Mouse (Mus musculus): ENCODE measurements at regions not wholly inside any gene's neighbourhood (a gene's known extent, or its start where the extent isn't known, plus 50 kb on each side); places are given as distances from the start of the nearest gene placed in this dataset.

DNA sequence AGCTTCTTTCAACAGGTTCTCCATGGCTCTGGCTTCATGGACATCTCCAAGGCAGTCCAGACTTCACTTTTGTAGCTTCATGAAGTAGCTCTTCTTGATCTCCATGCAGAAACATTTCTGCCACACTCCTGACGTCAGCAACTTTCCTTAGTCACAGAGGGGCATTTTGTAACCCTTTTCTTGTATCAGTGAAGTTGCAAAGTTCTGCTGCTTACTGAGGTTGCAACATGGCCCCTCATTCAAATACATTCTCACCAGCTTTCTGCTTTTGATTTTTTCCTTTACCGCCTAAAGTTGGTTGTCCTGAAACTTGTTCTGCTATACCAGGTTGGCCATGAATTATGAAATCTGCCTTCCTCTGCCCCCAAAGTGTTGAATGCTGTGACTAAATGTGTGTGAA lies 389.4 kb upstream of the Mef2c start:
- no peaks in the 10 kb centered on the region for H3K27me3 ChIP-seq
- H3K4me3 ChIP-seq (replicated peaks): no peak overlapping the region
- no peaks in the 10 kb centered on the region for H3K9me3 ChIP-seq
- H3K27ac ChIP-seq: no peak overlapping the region
- H3K36me3 ChIP-seq: no peaks in the 10 kb centered on the region
- no peak overlapping the region for H3K4me2 ChIP-seq (replicated peaks)
- H3K4me1 ChIP-seq (replicated peaks): peaks cover 6% of the 10 kb centered on the region; the same call in 1 of the 2 replicates
- ATAC-seq: no peak
- 88% methylated on average over 2 of the region's 2 CpGs for WGBS
- no peak overlapping the region for H3K9ac ChIP-seq (replicated peaks)

DNA sequence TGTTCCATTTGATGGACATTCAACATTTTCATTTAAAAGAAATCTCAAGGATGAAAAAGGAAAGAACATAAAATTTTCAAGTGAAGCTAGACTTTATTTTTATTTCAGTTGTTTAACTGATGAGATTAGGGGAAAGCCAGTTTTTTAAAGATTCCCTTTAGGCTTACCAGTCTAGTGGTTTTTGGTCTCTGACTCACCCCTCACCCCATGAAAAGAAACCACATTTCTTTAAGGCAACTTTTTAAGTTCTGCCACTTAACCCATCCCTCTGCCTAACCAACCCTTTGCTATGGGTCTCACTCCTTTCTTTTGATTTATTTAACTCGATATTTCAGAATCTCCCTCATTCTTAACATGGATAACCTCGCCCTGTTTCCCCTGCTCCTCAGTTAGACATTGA lies 388.1 kb upstream of the Mef2c start:
- Histone ChIP-seq H3K4me3 (replicated peaks) (no peak overlapping the region), H3K27me3 (no peaks in the 10 kb centered on the region), H3K36me3 (no peaks in the 10 kb centered on the region), H3K4me2 (replicated peaks) (no peak overlapping the region), H3K27ac (no peak overlapping the region), H3K9me3 (no peaks in the 10 kb centered on the region), H3K4me1 (replicated peaks) (peaks cover 10% of the 10 kb centered on the region), H3K9ac (replicated peaks) (no peak overlapping the region)
- WGBS: 83% methylated on average over 2 of the region's 2 CpGs
- ATAC-seq: no peak

DNA sequence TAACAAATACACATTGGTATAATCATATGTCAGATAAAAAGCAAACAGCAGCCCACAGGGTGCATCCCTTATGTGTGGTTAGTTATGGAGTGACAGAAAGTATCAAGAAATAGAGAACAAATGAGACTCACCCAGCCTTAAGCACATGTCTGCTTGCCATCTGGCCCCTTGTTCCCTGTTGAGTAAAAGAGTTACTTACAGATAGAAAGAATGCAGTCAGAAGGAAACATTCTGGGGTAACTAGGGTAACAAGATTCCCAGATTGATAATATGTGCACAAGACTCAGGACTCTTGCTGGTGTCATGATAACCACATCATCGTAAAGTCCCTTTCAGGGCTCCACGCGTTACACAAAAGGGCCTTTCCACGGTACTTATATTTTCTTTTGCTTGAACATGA lies 383.5 kb upstream of the Mef2c start:
- no peak for ATAC-seq
- Histone ChIP-seq H3K36me3 (no peaks in the 10 kb centered on the region), H3K9ac (replicated peaks) (no peak overlapping the region), H3K4me2 (replicated peaks) (no peak overlapping the region), H3K27me3 (peaks cover 5% of the 10 kb centered on the region; the same call in 1 of the 2 replicates), H3K4me1 (replicated peaks) (peaks cover 4% of the 10 kb centered on the region; the same call in 1 of the 2 replicates), H3K4me3 (replicated peaks) (no peak overlapping the region), H3K27ac (no peak overlapping the region), H3K9me3 (no peaks in the 10 kb centered on the region)
- 40% methylated on average over 4 of the region's 4 CpGs for WGBS

DNA sequence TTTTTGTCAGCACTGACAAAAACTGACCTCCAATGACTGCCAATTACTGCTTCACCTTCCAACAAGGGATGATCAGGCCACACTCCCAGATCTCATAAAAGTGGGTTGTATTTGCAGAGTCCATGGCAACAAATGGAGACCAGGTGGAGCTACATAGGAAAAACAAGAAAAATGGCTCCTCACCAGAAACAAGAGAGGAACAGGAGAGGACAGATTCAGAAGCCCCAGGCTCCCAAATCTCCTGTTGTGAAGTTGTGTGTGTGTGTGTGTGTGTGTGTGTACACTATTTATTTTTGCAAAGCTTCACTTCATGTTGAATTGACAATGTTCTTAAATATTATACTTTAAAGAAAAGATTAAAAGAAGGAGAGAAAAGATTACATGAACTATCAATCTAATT lies 380.2 kb upstream of the Mef2c start:
- H3K36me3 ChIP-seq: no peaks in the 10 kb centered on the region
- peaks cover 4% of the 10 kb centered on the region; the same call in 1 of the 2 replicates for H3K4me1 ChIP-seq (replicated peaks)
- ATAC-seq: no peak
- H3K27ac ChIP-seq: no peak overlapping the region
- no peaks in the 10 kb centered on the region for H3K9me3 ChIP-seq
- no peak overlapping the region for H3K4me3 ChIP-seq (replicated peaks)
- peaks cover 11% of the 10 kb centered on the region; the same call in 1 of the 2 replicates for H3K27me3 ChIP-seq
- H3K4me2 ChIP-seq (replicated peaks): no peak overlapping the region
- H3K9ac ChIP-seq (replicated peaks): no peak overlapping the region

DNA sequence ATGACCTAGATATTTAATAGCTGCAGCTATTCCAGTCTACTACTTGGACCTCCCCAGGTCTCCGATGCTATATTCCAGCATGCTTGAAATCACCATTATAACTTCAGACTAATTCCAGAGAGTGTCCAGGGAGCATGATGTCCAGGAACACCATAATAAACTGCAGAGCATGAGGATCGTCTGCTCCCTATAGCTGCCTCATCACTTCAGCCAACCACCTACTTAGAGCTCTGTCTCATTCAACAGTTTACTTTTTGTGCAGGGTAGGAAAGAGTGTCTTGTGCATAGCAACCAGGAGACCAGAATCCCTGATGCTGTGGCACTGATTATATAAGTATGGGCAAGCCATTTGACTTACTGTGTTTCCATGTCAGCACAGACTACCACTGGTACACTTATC lies 379.2 kb upstream of the Mef2c start:
- peaks cover 11% of the 10 kb centered on the region; the same call in 1 of the 2 replicates for H3K27me3 ChIP-seq
- 90% methylated on average over 2 of the region's 2 CpGs for WGBS
- no peak overlapping the region for H3K9ac ChIP-seq (replicated peaks)
- ATAC-seq: no peak
- H3K36me3 ChIP-seq: no peaks in the 10 kb centered on the region
- no peak overlapping the region for H3K27ac ChIP-seq
- H3K4me2 ChIP-seq (replicated peaks): no peak overlapping the region
- no peaks in the 10 kb centered on the region for H3K9me3 ChIP-seq
- H3K4me3 ChIP-seq (replicated peaks): no peak overlapping the region
- H3K4me1 ChIP-seq (replicated peaks): peaks cover 4% of the 10 kb centered on the region; the same call in 1 of the 2 replicates

DNA sequence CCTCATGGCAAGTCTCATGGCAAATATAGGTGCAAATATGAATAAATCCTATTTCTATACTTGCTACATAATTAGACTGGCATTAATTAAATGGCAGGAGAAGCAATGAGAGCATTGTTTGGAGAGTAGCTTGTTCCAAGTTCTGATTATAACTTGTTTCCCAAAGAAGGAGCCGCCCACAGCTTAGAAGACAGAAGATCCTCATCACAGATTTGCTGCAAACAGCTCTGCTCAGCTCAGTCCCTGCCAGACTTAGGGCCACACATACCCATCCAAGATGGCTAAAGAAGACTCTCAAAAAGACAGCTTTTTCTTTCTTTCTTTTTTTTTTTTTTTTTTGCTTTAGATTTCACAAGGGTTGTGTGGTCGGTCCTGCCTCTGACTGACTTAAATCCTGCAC lies 377.4 kb upstream of the Mef2c start:
- H3K4me2 ChIP-seq (replicated peaks): no peak overlapping the region
- no peak overlapping the region for H3K4me3 ChIP-seq (replicated peaks)
- no peak for ATAC-seq
- H3K9me3 ChIP-seq: no peaks in the 10 kb centered on the region
- peaks cover 11% of the 10 kb centered on the region; the same call in 1 of the 2 replicates for H3K27me3 ChIP-seq
- peaks cover 5% of the 10 kb centered on the region for H3K4me1 ChIP-seq (replicated peaks)
- no peaks in the 10 kb centered on the region for H3K36me3 ChIP-seq
- WGBS: 91% methylated on average over 2 of the region's 2 CpGs
- no peak overlapping the region for H3K9ac ChIP-seq (replicated peaks)
- no peak overlapping the region for H3K27ac ChIP-seq

DNA sequence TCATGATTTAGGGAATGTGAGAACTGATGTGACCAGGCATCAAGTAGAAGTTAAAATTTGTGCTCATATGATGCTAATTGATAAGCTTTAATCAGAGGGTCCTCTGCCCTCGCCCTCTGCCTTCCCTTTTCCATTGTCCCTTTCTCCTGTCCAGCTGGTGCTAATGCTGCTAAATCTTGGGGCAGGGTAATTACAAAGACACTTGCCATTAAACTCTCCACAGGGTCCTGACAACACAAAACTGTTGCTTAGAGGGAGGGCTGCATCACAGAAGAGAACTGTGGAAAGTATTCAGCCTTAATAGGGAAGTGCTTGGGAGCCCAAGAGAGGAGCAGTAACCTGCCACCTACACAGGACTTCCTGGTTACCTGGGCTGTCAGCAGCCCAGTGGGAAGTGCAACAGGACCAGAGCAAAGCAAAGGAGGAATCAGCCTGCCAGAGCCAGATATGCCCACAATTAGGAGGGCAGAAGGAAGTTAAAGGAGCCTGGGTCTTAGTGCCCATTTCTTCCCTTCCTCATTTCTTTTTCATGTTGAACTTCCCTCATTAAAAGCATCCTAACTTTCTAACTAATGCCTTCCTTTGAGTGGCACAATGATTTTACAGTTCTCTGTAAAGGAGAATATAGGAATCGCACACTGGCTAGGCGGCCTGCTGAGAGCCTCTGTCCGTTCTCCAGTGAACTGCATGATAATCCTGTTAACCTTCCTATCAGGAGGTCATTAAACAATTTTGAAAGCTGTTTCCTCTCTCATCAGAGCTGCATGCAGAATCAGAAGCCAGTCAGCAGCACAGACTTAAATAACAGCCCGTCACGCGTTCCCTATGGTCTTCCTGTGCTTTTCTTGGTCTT lies 372.5 kb upstream of the Mef2c start:
- no peaks in the 10 kb centered on the region for H3K9me3 ChIP-seq
- no peak overlapping the region for H3K27ac ChIP-seq
- peaks cover 11% of the 10 kb centered on the region for H3K4me1 ChIP-seq (replicated peaks)
- peaks cover 15% of the 10 kb centered on the region for H3K27me3 ChIP-seq
- no peak overlapping the region for H3K9ac ChIP-seq (replicated peaks)
- H3K4me3 ChIP-seq (replicated peaks): no peak overlapping the region
- peak; percentile 69 for ATAC-seq
- H3K36me3 ChIP-seq: no peaks in the 10 kb centered on the region
- 0 out of 2 replicates have a peak overlapping the region, but pooled peaks have one; percentile 3 for H3K4me2 ChIP-seq (replicated peaks)
- 11% methylated on average over 7 of the region's 7 CpGs for WGBS

DNA sequence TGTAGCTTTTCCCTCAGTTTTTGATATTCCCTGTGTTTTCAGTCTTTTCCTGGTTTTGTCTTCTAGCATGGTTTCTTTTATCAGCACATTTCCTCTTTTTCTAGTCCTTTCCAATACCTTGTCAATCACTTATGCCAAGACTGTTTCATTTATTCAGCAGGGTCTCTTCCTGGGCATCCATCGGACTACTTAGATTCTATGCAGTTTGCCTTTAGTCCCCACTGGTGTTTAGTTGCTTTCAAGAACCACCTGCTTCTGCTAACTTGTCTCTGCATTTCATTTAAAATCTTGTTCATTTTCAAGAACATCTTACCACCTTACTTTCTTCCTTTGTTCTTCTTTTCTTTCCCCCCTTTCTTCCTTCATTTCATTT lies 371.9 kb upstream of the Mef2c start:
- H3K9me3 ChIP-seq: no peaks in the 10 kb centered on the region
- peaks cover 11% of the 10 kb centered on the region for H3K4me1 ChIP-seq (replicated peaks)
- H3K27ac ChIP-seq: no peak overlapping the region
- no peaks in the 10 kb centered on the region for H3K36me3 ChIP-seq
- H3K4me3 ChIP-seq (replicated peaks): no peak overlapping the region
- 0 out of 2 replicates have a peak, but pooled peaks have one; percentile 30 for ATAC-seq
- peaks cover 15% of the 10 kb centered on the region for H3K27me3 ChIP-seq
- H3K9ac ChIP-seq (replicated peaks): no peak overlapping the region
- H3K4me2 ChIP-seq (replicated peaks): 0 out of 2 replicates have a peak overlapping the region, but pooled peaks have one; percentile 3
- 16% methylated on average over 1 of the region's 1 CpGs for WGBS

DNA sequence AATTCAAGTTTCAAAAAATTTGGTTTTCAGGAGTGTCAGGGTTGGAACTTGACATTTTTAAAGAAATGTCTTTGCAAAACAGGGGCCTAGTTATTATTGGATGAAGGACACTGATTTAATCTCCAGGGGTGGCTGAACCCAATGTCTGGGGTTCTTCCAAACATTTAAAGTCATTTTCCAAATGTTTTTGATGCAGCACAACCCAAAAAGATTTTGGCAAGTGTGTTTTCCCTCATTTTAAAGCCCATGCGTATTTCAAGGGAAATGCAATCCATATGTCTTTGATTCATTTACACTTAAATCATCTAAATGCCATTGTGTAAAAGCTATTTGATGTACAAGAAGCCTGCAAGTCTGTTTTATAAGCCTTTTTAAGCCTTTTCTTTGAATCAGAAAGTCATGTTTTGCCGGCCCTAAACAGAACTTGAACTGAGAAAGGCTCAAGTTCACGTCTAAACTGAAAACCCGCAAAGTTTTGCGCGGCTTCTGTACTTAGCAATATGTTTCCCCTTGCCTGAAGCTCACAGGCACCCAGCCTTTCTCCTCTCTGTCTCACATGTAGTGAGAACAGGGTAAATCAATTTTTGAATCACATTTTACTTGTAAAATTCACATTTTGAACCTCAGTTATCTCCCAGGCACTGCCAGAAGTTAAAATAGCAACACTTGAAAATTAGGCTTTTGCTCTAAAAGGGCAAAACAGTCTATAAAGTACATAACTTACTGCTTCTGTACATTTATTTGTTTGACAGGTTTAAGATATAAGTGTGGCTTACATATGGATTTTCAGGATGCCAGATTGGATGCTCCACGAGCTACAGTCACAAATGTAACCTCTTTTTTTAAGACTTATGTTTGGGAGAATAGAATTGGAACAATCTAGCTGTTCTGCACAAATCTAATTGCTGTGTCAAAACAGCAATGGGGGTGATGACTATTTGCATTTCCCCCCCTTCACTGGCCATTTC lies 370.9 kb upstream of the Mef2c start:
- no peak overlapping the region for H3K4me3 ChIP-seq (replicated peaks)
- no peak overlapping the region for H3K9ac ChIP-seq (replicated peaks)
- no peaks in the 10 kb centered on the region for H3K36me3 ChIP-seq
- H3K4me2 ChIP-seq (replicated peaks): no peak overlapping the region
- H3K9me3 ChIP-seq: no peaks in the 10 kb centered on the region
- peaks cover 13% of the 10 kb centered on the region for H3K27me3 ChIP-seq
- H3K27ac ChIP-seq: no peak overlapping the region
- 71% methylated on average over 7 of the region's 7 CpGs for WGBS
- H3K4me1 ChIP-seq (replicated peaks): peaks cover 11% of the 10 kb centered on the region
- no peak for ATAC-seq

DNA sequence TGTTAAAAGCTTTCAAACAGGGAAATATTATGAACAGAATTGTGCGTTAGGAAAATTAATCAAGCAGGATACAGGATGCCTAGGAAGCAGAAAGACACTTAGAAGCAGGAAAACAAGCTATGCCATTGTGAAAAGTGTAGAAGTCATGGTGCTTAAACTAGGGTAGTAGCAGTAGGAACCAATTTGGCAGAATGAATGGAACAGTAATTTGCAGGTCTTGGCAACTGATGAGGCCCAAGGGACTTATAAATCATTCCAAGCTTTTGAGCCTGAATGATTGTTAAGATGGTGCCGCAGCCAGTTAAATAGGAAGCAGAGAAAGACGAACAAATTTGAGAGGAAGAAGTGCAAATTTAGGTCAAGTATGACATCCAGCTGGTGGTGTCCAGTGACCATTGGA lies 360.5 kb upstream of the Mef2c start:
- H3K9me3 ChIP-seq: no peaks in the 10 kb centered on the region
- no peaks in the 10 kb centered on the region for H3K27me3 ChIP-seq
- H3K27ac ChIP-seq: no peak overlapping the region
- 73% methylated on average over 3 of the region's 3 CpGs for WGBS
- no peak overlapping the region for H3K9ac ChIP-seq (replicated peaks)
- no peak for ATAC-seq
- no peaks in the 10 kb centered on the region for H3K36me3 ChIP-seq
- no peak overlapping the region for H3K4me2 ChIP-seq (replicated peaks)
- no peak overlapping the region for H3K4me3 ChIP-seq (replicated peaks)
- H3K4me1 ChIP-seq (replicated peaks): no peaks in the 10 kb centered on the region

DNA sequence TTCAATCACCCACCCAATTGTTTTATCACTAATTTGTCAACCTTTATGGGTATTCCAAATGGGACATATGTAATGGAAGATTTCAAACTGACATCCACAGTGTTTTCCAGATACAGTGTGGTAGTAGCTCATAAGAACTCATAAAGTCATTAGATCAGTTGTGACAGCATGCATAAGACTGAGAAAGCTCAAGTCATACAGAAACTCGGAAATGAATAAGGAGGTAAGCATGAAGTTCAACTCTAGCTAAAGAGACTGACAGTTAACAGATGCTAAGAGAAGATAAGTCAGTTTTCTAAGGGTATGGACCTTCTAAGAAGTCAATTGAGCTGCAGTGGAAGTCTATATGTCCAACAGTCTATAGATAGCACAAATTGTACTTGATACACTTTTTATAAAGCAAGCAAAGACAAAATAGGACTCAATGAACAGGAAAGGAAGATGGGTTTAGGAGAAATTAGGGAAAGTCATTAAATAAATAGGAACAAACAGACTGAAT lies 349.2 kb upstream of the Mef2c start:
- H3K27ac ChIP-seq: no peak overlapping the region
- no peak for ATAC-seq
- no peak overlapping the region for H3K4me2 ChIP-seq (replicated peaks)
- H3K9me3 ChIP-seq: no peaks in the 10 kb centered on the region
- no peak overlapping the region for H3K4me3 ChIP-seq (replicated peaks)
- no peaks in the 10 kb centered on the region for H3K4me1 ChIP-seq (replicated peaks)
- 76% methylated on average over 1 of the region's 1 CpGs for WGBS
- no peaks in the 10 kb centered on the region for H3K27me3 ChIP-seq
- no peak overlapping the region for H3K9ac ChIP-seq (replicated peaks)
- no peaks in the 10 kb centered on the region for H3K36me3 ChIP-seq

DNA sequence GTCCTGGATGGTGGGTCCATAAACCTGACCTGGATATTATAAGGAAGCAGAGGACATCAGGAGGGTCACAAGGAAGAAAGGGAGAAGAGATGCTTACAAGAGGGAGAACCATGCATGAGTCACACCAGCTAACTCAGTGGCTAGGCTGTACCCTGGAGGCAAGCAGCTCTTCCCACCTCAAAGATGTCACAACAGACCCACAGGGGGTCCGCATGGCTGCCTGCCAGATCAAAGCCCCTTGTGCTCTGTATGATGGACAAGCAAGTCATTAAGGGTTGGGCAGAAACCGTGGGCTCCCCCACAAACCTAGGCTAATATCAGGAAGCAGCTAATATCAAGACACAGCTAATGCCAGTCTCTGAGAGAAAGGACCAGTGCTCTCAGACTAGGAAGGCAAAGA lies 343.9 kb upstream of the Mef2c start:
- no peak overlapping the region for H3K9ac ChIP-seq (replicated peaks)
- H3K9me3 ChIP-seq: no peaks in the 10 kb centered on the region
- H3K4me2 ChIP-seq (replicated peaks): no peak overlapping the region
- 78% methylated on average over 2 of the region's 2 CpGs for WGBS
- no peaks in the 10 kb centered on the region for H3K27me3 ChIP-seq
- H3K4me1 ChIP-seq (replicated peaks): no peaks in the 10 kb centered on the region
- no peaks in the 10 kb centered on the region for H3K36me3 ChIP-seq
- ATAC-seq: no peak
- no peak overlapping the region for H3K4me3 ChIP-seq (replicated peaks)
- H3K27ac ChIP-seq: no peak overlapping the region
